Mouse (Mus musculus) heart, embryonic 14.5 days (tissue): ENCODE measurements around the gene Atg2a. TPM values are rescaled to one million over a fixed set of nuclear protein-coding genes. Genes with fewer than 3 reads are reported as not detected.

ENCODE experiments used
- ATAC-seq: fragments of 200-750 bp; cut with Nextera tagmentation; 2 replicates; pipeline ENCODE4 v1.8.0; 2017; ENCODE audit warnings: low read depth, moderate TSS enrichment; ENCODE audit not compliant: insufficient number of reproducible peaks, insufficient read depth, low FRiP score
- H3K27ac ChIP-seq, 2 experiments: fragments of 200-500 bp in 1 of 2; fragments of 300-500 bp in 1 of 2; sonication (generic) in 1 of 2; replicated peaks in 1 of 2; 2 replicates each; pipeline ENCODE4 v1.5.1; 2012 to 2014; ENCODE audit warnings: low read depth in 2 of 2, low read length in 2 of 2, control low read depth in 1 of 2, mild to moderate bottlenecking in 1 of 2, mixed read lengths in 1 of 2; ENCODE audit not compliant: control insufficient read depth in 1 of 2, insufficient read depth in 1 of 2
- H3K27me3 ChIP-seq: fragments of 300-500 bp; sonication (generic); 2 replicates; pipeline ENCODE4 v1.6.1; 2014; ENCODE audit warnings: mild to moderate bottlenecking, low read length, control low read depth; ENCODE audit not compliant: control insufficient read depth, insufficient read depth
- H3K36me3 ChIP-seq: fragments of 300-500 bp; sonication (generic); 2 replicates; pipeline ENCODE4 v1.6.1; 2014; ENCODE audit warnings: mild to moderate bottlenecking, control low read depth, low read length, mixed read lengths; ENCODE audit not compliant: control insufficient read depth, insufficient read depth
- H3K4me1 ChIP-seq, 2 experiments: fragments of 200-500 bp in 1 of 2; fragments of 300-500 bp in 1 of 2; sonication (generic) in 1 of 2; 2 replicates each; pipeline ENCODE4 v1.6.1; 2012 to 2014; ENCODE audit warnings: low read length in 2 of 2, control low read depth in 1 of 2, mixed read lengths in 1 of 2; ENCODE audit not compliant: control insufficient read depth in 2 of 2, insufficient read depth in 2 of 2
- H3K4me2 ChIP-seq: fragments of 300-500 bp; sonication (generic); 2 replicates; pipeline ENCODE4 v1.6.1; 2014; ENCODE audit warnings: mild to moderate bottlenecking, low read length
- H3K4me3 ChIP-seq, 2 experiments: fragments of 200-500 bp in 1 of 2; fragments of 300-500 bp in 1 of 2; sonication (generic) in 1 of 2; 2 replicates each; pipeline ENCODE4 v1.5.1; 2012 to 2014; ENCODE audit warnings: low read length in 2 of 2, mild to moderate bottlenecking in 2 of 2, control low read depth in 1 of 2, low read depth in 1 of 2, moderate library complexity in 1 of 2; ENCODE audit not compliant: control insufficient read depth in 1 of 2, insufficient read depth in 1 of 2
- H3K9ac ChIP-seq: fragments of 300-500 bp; sonication (generic); 2 replicates; pipeline ENCODE4 v1.6.1; 2014; ENCODE audit warnings: mild to moderate bottlenecking, low read length
- H3K9me3 ChIP-seq: fragments of 300-500 bp; sonication (generic); 2 replicates; pipeline ENCODE4 v1.6.1; 2016; ENCODE audit warnings: low read length, control low read depth; ENCODE audit not compliant: control insufficient read depth
- WGBS: fragments of 180-500 bp; shearing (Covaris S2); extraction: QIAGEN DNeasy Blood & Tissue Kit; methylation state at CpG from one replicate; pipeline ENCODE4 v1.1.7; 2014; 5-methylcytosine and 5-hydroxymethylcytosine counted together
- polyA plus RNA-seq: library from polyadenylated mRNA; unstranded; fragments of >200 nt; fragmentation: Nextera tagmentation; extraction: Ambion mirVana; gene quantifications from 2 replicates; pipeline ENCODE4 v1.2.1, GENCODE M21; 2014

The Atg2a gene
- polyA plus RNA-seq, 1 experiment from 2014 or later, result 7.8 TPM

- H3K4me3 ChIP-seq, result no peak overlapping the region
- H3K4me1 ChIP-seq, result peaks cover 62 to 82% of the 10 kb centered on the region in 2 experiments
Observed at GRCm38 (mm10) chr19:6283001-6283400, 41.5 kb downstream of the Atg2a start.

GRCm38 (mm10) chr19:6284502-6284901, 43.0 kb downstream of the Atg2a start:
- peaks cover 62% of the 10 kb centered on the region for H3K36me3 ChIP-seq

More at GRCm38 (mm10) chr19:6283001-6283400, 41.5 kb downstream of the Atg2a start:
- H3K27me3 ChIP-seq, result no peaks in the 10 kb centered on the region
- no peak overlapping the region for H3K27ac ChIP-seq
- no peak overlapping the region for H3K9ac ChIP-seq
- H3K36me3 ChIP-seq, result peaks cover 69% of the 10 kb centered on the region
- 80% methylated on average over 5 of the region's 5 CpGs for WGBS
- H3K9me3 ChIP-seq, result no peaks in the 10 kb centered on the region
- ATAC-seq, result no peak
- no peak overlapping the region for H3K4me2 ChIP-seq

GRCm38 (mm10) chr19:6285226-6285625, 43.8 kb downstream of the Atg2a start:
- 60% methylated on average over 8 of the region's 8 CpGs for WGBS
- no peak overlapping the region for H3K4me3 ChIP-seq
- ATAC-seq, result no peak
- no peaks in the 10 kb centered on the region for H3K9me3 ChIP-seq
- peak overlapping the region; percentile 24 to 82; a peak in 3 of 4 replicates for H3K27ac ChIP-seq
- H3K4me1 ChIP-seq, result peaks cover 48 to 60% of the 10 kb centered on the region in 2 experiments
- H3K4me2 ChIP-seq, result peak overlapping the region; percentile 50
- peak overlapping the region; percentile 21; the same call in 1 of the 2 replicates for H3K9ac ChIP-seq
- H3K27me3 ChIP-seq, result no peaks in the 10 kb centered on the region
- H3K36me3 ChIP-seq, result peaks cover 61% of the 10 kb centered on the region

More at GRCm38 (mm10) chr19:6284502-6284901, 43.0 kb downstream of the Atg2a start:
- no peaks in the 10 kb centered on the region for H3K27me3 ChIP-seq
- peak overlapping the region; percentile 50 for H3K4me2 ChIP-seq
- H3K9me3 ChIP-seq, result no peaks in the 10 kb centered on the region
- 8% methylated on average over 12 of the region's 12 CpGs for WGBS
- peak overlapping the region; percentile 75 to 82 for H3K27ac ChIP-seq
- H3K4me1 ChIP-seq, result peaks cover 54 to 67% of the 10 kb centered on the region in 2 experiments
- peak overlapping the region; percentile 39; the same call in 1 of the 2 replicates for H3K9ac ChIP-seq
- H3K4me3 ChIP-seq, result peak overlapping the region in 1 of 2 experiments; percentile 1; a peak in 1 of 4 replicates
- ATAC-seq, result peak; percentile 48; the same call in 1 of the 2 replicates

- H3K27ac ChIP-seq, result peak overlapping the region; percentile 24 to 82
- H3K4me2 ChIP-seq, result peak overlapping the region; percentile 50
- H3K9ac ChIP-seq, result peak overlapping the region; percentile 21
- H3K27me3 ChIP-seq, result no peaks in the 10 kb centered on the region
- 25% methylated on average over 7 of the region's 7 CpGs for WGBS
- peaks cover 44 to 56% of the 10 kb centered on the region in 2 experiments for H3K4me1 ChIP-seq
- 0 out of 2 replicates have a peak, but pooled peaks have one; percentile 7 for ATAC-seq
- no peaks in the 10 kb centered on the region for H3K9me3 ChIP-seq
- H3K4me3 ChIP-seq, result no peak overlapping the region
- peaks cover 56% of the 10 kb centered on the region for H3K36me3 ChIP-seq
Observed at GRCm38 (mm10) chr19:6285632-6286433, 44.4 kb downstream of the Atg2a start.

- Histone ChIP-seq H3K9me3 (no peaks in the 10 kb centered on the region), H3K36me3 (peaks cover 52% of the 10 kb centered on the region), H3K4me2 (no peak overlapping the region), H3K27me3 (no peaks in the 10 kb centered on the region), H3K4me1 (peaks cover 44 to 59% of the 10 kb centered on the region in 2 experiments), H3K4me3 (no peak overlapping the region), H3K27ac (peak overlapping the region; percentile 24 to 82), H3K9ac (0 out of 2 replicates have a peak overlapping the region, but pooled peaks have one; percentile 3)
- ATAC-seq, result no peak
- 65% methylated on average over 19 of the region's 19 CpGs for WGBS
Observed at GRCm38 (mm10) chr19:6286434-6287401, 45.2 kb downstream of the Atg2a start.

GRCm38 (mm10) chr19:6288236-6288894, 46.9 kb downstream of the Atg2a start:
- Histone ChIP-seq H3K36me3 (peaks cover 37% of the 10 kb centered on the region), H3K27me3 (no peaks in the 10 kb centered on the region), H3K4me2 (no peak overlapping the region), H3K4me3 (no peak overlapping the region), H3K9me3 (no peaks in the 10 kb centered on the region), H3K4me1 (peaks cover 44 to 55% of the 10 kb centered on the region in 2 experiments), H3K9ac (no peak overlapping the region), H3K27ac (peak overlapping the region; percentile 11 to 56)
- WGBS, result 66% methylated on average over 13 of the region's 13 CpGs
- no peak for ATAC-seq
